Mouse (Mus musculus) lung, embryonic 15.5 days (tissue): ENCODE measurements at regions not wholly inside any gene's neighbourhood (a gene's known extent, or its start where the extent isn't known, plus 50 kb on each side); places are given as distances from the start of the nearest gene placed in this dataset.

Experiments
- ATAC-seq: fragments of 200-750 bp; cut with Nextera tagmentation; 2 replicates; pipeline ENCODE4 v1.8.0; 2017; ENCODE audit warnings: moderate number of reproducible peaks, borderline replicate concordance; ENCODE audit not compliant: low FRiP score, low TSS enrichment; ENCODE audit errors: extremely low read depth
- H3K27ac ChIP-seq: fragments of 300-500 bp; sonication (generic); 2 replicates; pipeline ENCODE4 v1.5.1; 2015; ENCODE audit warnings: moderate library complexity, mild to moderate bottlenecking, inconsistent platforms
- H3K27me3 ChIP-seq: fragments of 300-500 bp; sonication (generic); 2 replicates; pipeline ENCODE4 v1.6.1; 2015; ENCODE audit warnings: inconsistent platforms
- H3K36me3 ChIP-seq: fragments of 300-500 bp; sonication (generic); 2 replicates; pipeline ENCODE4 v1.6.1; 2015; ENCODE audit warnings: inconsistent platforms
- H3K4me1 ChIP-seq: fragments of 300-500 bp; sonication (generic); 2 replicates; pipeline ENCODE4 v1.6.1; 2015; ENCODE audit warnings: inconsistent platforms
- H3K4me2 ChIP-seq: fragments of 300-500 bp; sonication (generic); 2 replicates; pipeline ENCODE4 v1.6.1; 2015; ENCODE audit warnings: inconsistent platforms, mild to moderate bottlenecking, moderate library complexity
- H3K4me3 ChIP-seq: fragments of 300-500 bp; sonication (generic); 2 replicates; pipeline ENCODE4 v1.5.1; 2015; ENCODE audit warnings: mild to moderate bottlenecking, inconsistent platforms
- H3K9ac ChIP-seq: fragments of 300-500 bp; sonication (generic); 2 replicates; pipeline ENCODE4 v1.6.1; 2015; ENCODE audit warnings: inconsistent platforms
- H3K9me3 ChIP-seq: fragments of 300-500 bp; sonication (generic); 2 replicates; pipeline ENCODE4 v1.6.1; 2016; ENCODE audit warnings: inconsistent platforms
- WGBS: fragments of 180-500 bp; shearing (Covaris S2); methylation state at CpG from one replicate; pipeline ENCODE4 v1.1.7; 2015; 5-methylcytosine and 5-hydroxymethylcytosine counted together

DNA sequence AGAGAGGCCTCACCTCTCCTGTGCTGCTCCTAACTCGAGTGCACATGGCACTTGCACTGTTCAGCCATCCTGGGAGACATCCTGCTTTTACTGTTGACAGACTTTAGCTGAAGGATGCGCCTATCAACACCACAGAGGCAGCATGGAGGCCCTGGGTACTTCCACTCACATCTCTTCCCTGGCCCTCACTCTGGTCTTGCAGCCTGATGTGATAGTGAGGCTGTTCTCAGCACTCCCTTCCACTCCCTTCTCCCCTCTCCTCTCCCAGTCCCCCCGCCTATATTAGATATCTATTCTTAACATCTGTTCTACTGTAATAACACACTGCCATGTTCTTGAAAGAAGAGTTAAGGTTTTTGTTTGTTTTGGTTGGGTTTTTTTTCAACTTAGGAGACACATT, 50.2 kb upstream of the Bod1 start:
- no peak for ATAC-seq

DNA sequence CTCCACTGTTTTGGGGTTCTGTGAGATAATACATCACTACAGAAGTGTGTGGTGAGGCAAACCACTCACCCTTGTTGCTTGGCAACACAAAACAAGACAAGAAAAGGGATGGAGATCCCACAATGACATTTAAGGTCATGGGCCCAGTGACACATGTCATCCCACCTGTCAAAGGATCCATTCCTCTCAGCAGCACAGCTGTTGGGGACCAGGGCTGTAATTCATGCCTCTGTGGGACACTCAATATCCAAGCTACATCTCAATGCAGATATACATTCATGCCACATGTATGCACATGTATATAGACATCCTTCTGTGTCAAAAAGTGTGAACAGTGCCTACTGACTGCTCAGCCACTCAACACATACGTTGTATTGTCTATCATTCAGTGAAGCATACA, 52.8 kb upstream of the Bod1 start:
- Histone ChIP-seq H3K27ac (no peak overlapping the region), H3K4me1 (peaks cover 3% of the 10 kb centered on the region; the same call in 1 of the 2 replicates), H3K4me2 (no peak overlapping the region), H3K36me3 (no peaks in the 10 kb centered on the region), H3K9me3 (no peaks in the 10 kb centered on the region), H3K9ac (no peak overlapping the region), H3K27me3 (no peaks in the 10 kb centered on the region), H3K4me3 (no peak overlapping the region)
- WGBS = 76% methylated on average over 1 of the region's 1 CpGs
- no peak for ATAC-seq

More for the DNA sequence above, 50.2 kb upstream of the Bod1 start:
- 58% methylated on average over 3 of the region's 3 CpGs for WGBS
- no peak overlapping the region for H3K4me3 ChIP-seq
- H3K4me1 ChIP-seq = peaks cover under 1% of the 10 kb centered on the region; the same call in 1 of the 2 replicates
- H3K9ac ChIP-seq = no peak overlapping the region
- no peaks in the 10 kb centered on the region for H3K9me3 ChIP-seq
- H3K27ac ChIP-seq = no peak overlapping the region
- H3K36me3 ChIP-seq = no peaks in the 10 kb centered on the region
- no peaks in the 10 kb centered on the region for H3K27me3 ChIP-seq
- no peak overlapping the region for H3K4me2 ChIP-seq

DNA sequence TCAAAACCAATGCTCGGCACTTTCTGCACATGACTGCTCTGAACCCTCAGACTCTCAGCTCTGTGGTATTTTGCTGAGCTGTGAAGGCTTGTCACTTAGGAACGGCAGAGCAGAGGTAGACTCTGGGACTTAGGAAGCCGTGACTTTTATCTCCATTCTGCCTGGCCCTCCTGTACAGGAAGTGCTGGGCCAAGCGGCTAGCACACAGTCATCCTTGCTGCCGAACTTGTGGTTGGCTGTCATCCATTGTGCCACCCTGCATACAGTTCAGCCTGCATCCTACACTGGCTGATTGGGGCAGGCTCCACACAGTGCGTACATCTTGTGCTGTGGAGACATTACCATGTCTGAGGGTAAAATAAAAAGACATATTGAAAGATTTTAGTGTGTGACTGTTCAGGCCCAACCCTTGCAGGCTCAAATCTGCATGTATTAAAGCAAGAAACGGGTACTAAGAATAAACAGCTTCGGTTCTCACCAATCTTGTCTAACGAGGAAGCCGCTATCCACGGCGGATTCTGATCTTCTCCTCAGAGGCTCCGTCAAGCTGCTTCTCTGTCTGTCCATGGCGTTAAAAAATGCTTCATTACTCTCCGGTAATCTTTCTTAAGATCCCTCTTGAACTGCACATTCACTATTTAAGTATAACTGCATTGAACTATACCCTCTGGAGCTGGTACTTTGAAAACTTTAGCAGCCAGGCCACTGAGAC, 54.4 kb upstream of the Bod1 start:
- H3K4me3 ChIP-seq = no peak overlapping the region
- no peak for ATAC-seq
- H3K27me3 ChIP-seq = no peaks in the 10 kb centered on the region
- no peaks in the 10 kb centered on the region for H3K9me3 ChIP-seq
- H3K27ac ChIP-seq = no peak overlapping the region
- H3K36me3 ChIP-seq = no peaks in the 10 kb centered on the region
- no peak overlapping the region for H3K4me2 ChIP-seq
- H3K4me1 ChIP-seq = peaks cover 3% of the 10 kb centered on the region; the same call in 1 of the 2 replicates
- 73% methylated on average over 15 of the region's 15 CpGs for WGBS
- no peak overlapping the region for H3K9ac ChIP-seq

DNA sequence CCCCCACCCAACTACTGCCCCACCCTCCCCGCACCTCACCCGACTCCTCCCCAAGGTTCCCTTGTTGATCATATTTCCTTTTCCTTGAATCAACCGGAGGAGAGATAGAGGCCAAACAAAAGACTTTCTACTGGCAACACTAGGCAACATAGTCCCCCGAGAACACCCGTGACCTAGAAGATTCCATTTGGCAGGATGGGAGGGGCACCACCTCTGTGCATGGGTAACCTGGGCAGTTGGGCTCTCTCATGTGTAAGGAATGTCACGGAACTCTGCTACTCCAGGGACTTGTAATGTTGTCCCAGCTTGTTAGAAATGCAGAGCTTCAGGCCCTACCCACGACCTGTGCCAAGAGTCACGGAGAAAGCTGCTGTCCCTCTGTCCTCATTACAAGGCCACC, 55.6 kb upstream of the Bod1 start:
- H3K4me2 ChIP-seq = no peak overlapping the region
- no peaks in the 10 kb centered on the region for H3K36me3 ChIP-seq
- H3K27me3 ChIP-seq = no peaks in the 10 kb centered on the region
- ATAC-seq = peak; percentile 57; the same call in 1 of the 2 replicates
- H3K9ac ChIP-seq = no peak overlapping the region
- no peak overlapping the region for H3K4me3 ChIP-seq
- WGBS = 56% methylated on average over 8 of the region's 8 CpGs
- peaks cover 3% of the 10 kb centered on the region; the same call in 1 of the 2 replicates for H3K4me1 ChIP-seq
- no peaks in the 10 kb centered on the region for H3K9me3 ChIP-seq
- no peak overlapping the region for H3K27ac ChIP-seq

DNA sequence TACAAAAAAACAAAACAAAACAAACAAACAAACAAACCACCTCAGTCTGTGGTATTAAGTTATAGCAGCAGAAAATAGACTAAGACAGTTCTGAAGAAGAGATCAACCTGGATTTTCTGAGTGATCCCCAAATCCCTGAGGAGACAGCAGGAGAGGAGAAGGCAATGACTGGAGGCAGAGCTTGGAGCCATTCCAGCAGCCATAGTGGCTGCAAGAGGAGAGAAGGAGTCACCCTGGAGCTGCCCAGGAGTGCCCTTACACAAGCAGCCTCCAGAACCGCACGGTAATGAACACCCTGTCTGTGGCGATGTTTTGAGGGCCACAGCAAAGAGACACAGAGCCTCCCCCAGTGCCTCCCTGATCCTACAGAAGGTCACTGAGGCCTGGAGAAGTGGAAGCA, 58.0 kb upstream of the Bod1 start:
- ATAC-seq = no peak
- no peak overlapping the region for H3K9ac ChIP-seq

DNA sequence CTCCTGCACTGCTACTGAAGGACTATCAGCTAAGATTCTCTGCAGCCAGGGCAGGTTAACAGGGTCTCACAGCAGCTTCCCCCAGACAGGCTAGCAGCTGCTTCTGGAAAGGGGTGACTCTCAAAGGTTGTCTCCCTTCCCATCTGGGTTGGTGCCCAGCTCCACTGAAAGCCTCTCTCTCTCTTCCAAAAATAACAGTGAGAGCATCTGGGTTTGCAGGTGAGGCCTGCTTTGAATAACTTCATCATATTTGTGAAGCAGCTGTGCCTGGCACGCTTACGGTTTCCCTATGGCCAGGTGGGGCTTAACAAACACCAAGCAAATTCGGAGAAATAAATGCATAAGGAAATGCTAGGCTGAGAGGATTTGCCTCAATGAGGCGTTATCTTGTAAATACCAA, 58.5 kb upstream of the Bod1 start:
- H3K4me1 ChIP-seq = peaks cover 6% of the 10 kb centered on the region; the same call in 1 of the 2 replicates
- no peaks in the 10 kb centered on the region for H3K27me3 ChIP-seq
- no peak overlapping the region for H3K4me2 ChIP-seq
- no peak overlapping the region for H3K27ac ChIP-seq
- ATAC-seq = no peak
- WGBS = 72% methylated on average over 4 of the region's 4 CpGs
- H3K36me3 ChIP-seq = no peaks in the 10 kb centered on the region
- H3K9ac ChIP-seq = no peak overlapping the region
- no peak overlapping the region for H3K4me3 ChIP-seq
- H3K9me3 ChIP-seq = no peaks in the 10 kb centered on the region

More for the DNA sequence above, 58.0 kb upstream of the Bod1 start:
- H3K4me1 ChIP-seq = peaks cover 6% of the 10 kb centered on the region; the same call in 1 of the 2 replicates
- no peaks in the 10 kb centered on the region for H3K27me3 ChIP-seq
- H3K4me3 ChIP-seq = no peak overlapping the region
- 61% methylated on average over 3 of the region's 3 CpGs for WGBS
- H3K27ac ChIP-seq = no peak overlapping the region
- H3K9me3 ChIP-seq = no peaks in the 10 kb centered on the region
- H3K4me2 ChIP-seq = no peak overlapping the region
- H3K36me3 ChIP-seq = no peaks in the 10 kb centered on the region

DNA sequence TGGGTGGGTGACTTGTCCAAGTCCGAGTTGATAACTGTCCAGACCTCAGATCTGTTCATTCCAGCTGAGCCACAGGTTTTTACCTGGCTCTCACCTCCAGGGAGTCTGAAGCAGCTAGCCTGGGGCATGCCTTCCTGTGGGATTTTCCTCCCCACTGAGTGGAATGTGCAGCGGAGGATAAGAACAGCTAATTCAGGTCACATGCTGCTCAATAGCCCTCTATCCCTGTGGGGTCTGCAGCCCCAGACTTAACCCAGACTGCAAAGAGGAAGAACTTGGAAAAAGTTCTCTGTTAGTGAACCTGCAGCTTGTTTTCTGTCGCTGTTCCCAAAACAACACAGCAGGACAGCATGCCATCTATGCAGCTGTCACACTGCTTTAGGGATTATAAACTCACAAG, 59.0 kb upstream of the Bod1 start:
- Histone ChIP-seq H3K4me1 (peaks cover 6% of the 10 kb centered on the region; the same call in 1 of the 2 replicates), H3K9me3 (no peaks in the 10 kb centered on the region), H3K27me3 (no peaks in the 10 kb centered on the region), H3K4me3 (no peak overlapping the region), H3K9ac (no peak overlapping the region), H3K4me2 (no peak overlapping the region), H3K27ac (no peak overlapping the region), H3K36me3 (no peaks in the 10 kb centered on the region)
- WGBS = 32% methylated on average over 3 of the region's 3 CpGs
- ATAC-seq = no peak

DNA sequence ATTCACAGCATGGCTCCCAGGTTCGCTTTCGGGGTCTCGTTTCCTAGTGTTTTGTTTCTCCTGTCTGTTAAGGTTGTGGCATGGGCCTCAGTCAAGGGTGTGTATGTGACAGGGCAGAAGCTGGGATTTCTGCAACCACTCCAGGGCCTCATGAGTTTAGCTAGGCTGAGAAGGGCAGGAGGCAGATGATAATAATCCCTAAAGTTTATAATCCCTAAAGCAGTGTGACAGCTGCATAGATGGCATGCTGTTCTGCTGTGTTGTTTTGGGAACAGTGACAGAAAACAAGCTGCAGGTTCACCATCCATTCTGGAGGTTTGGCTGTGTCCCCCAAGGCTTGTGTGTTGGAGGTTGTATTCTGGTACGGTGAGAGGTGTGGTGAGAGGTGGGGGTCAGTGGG, 59.8 kb upstream of the Bod1 start:
- peaks cover 6% of the 10 kb centered on the region; the same call in 1 of the 2 replicates for H3K4me1 ChIP-seq
- H3K9me3 ChIP-seq = no peaks in the 10 kb centered on the region

DNA sequence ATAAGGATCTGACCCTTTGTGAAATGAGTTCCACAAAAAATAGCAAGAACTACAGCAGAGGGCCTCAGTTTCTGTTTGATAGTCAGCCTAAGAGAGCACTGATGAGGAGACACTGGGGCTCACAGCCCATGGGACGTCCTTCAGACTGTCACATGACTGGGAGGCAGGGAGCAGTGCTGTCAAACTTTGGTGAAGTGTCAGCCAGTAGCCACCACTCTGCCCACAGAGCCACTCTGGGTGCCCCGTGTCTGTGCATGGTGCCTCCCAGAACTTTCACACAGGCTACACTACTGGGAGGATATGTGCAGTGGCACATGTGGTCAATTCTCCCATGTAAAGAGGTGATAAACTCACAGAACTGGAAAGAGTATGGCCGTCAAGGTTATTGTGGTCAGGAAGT, 60.7 kb upstream of the Bod1 start:
- Histone ChIP-seq H3K9ac (no peak overlapping the region), H3K36me3 (no peaks in the 10 kb centered on the region), H3K4me3 (no peak overlapping the region), H3K4me1 (peaks cover 3% of the 10 kb centered on the region; the same call in 1 of the 2 replicates), H3K4me2 (no peak overlapping the region), H3K27me3 (no peaks in the 10 kb centered on the region), H3K9me3 (no peaks in the 10 kb centered on the region), H3K27ac (no peak overlapping the region)
- no peak for ATAC-seq
- WGBS = 65% methylated on average over 3 of the region's 3 CpGs

More for the DNA sequence above, 59.8 kb upstream of the Bod1 start:
- no peak for ATAC-seq
- H3K9ac ChIP-seq = no peak overlapping the region
- H3K4me2 ChIP-seq = no peak overlapping the region
- no peak overlapping the region for H3K27ac ChIP-seq
- no peaks in the 10 kb centered on the region for H3K36me3 ChIP-seq
- WGBS = 78% methylated on average over 4 of the region's 4 CpGs
- no peaks in the 10 kb centered on the region for H3K27me3 ChIP-seq
- H3K4me3 ChIP-seq = no peak overlapping the region

DNA sequence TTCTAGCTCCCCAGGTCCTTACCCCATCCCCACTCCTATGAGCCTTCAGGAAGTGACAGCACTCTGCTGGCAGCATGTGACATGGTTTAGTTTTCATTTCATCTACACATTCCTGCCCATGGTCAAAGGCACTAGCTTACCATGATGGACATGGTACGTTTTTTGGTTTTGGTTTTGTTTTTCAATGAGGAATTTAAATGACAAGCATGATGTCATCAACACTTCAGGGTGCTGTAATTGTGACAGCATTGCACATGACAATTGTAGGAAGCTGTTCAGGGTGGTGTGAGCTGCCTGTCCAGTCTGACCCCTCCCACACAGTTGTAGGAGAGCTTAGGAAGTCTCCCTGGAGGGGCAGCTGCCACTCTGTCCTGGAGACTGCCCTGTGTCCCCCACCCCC, 61.3 kb upstream of the Bod1 start:
- 41% methylated on average over 1 of the region's 1 CpGs for WGBS
- Histone ChIP-seq H3K4me1 (peaks cover 7% of the 10 kb centered on the region; the same call in 1 of the 2 replicates), H3K9ac (no peak overlapping the region), H3K4me2 (no peak overlapping the region), H3K27me3 (no peaks in the 10 kb centered on the region), H3K36me3 (no peaks in the 10 kb centered on the region), H3K4me3 (no peak overlapping the region), H3K27ac (no peak overlapping the region), H3K9me3 (no peaks in the 10 kb centered on the region)
- ATAC-seq = peak; percentile 40; the same call in 1 of the 2 replicates

DNA sequence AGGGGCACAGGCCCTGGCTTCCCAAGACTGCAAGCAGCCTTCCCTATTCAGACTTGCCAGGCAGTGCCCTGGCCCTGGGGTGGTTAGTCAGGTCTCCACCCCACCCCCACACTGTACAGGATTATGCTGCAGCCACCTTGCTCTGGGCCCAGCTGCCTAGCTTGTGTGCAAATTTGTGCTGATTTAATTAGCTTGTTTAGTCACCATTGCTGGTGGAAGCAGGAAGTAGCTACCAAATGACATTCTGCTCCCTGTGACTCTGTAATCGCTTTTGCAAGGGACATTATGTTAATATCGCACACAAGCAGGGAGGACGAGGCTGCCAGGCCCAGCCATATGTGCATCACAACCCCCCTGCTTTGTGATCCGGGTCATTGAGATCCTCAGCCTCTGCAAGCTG, 62.4 kb upstream of the Bod1 start:
- ATAC-seq = no peak
- H3K27me3 ChIP-seq = no peaks in the 10 kb centered on the region
- no peak overlapping the region for H3K27ac ChIP-seq
- H3K4me3 ChIP-seq = no peak overlapping the region
- no peak overlapping the region for H3K4me2 ChIP-seq
- 59% methylated on average over 4 of the region's 4 CpGs for WGBS
- no peaks in the 10 kb centered on the region for H3K9me3 ChIP-seq
- no peaks in the 10 kb centered on the region for H3K36me3 ChIP-seq
- H3K9ac ChIP-seq = no peak overlapping the region
- peaks cover 11% of the 10 kb centered on the region; the same call in 1 of the 2 replicates for H3K4me1 ChIP-seq

DNA sequence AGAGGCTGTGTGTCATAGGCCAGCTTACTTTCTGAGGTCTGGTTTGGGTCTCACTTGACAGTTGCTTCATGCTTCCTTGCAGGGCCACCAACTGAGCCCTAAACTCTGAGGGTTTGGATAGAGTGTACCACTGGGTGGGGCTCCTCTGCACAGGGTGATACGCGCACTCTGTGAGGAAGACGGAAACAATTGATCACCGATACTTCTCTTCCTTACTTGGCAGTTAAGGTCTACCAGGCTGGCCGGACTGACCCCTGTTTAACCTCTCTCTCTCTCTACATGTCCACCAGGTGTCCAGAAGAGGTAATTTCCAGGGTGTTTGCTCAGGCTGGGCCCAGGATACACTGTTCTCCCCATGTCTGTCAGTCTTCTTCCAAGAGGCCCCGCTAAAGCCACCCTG, 63.6 kb upstream of the Bod1 start:
- Histone ChIP-seq H3K9me3 (no peaks in the 10 kb centered on the region), H3K4me3 (no peak overlapping the region), H3K4me1 (peaks cover 11% of the 10 kb centered on the region; the same call in 1 of the 2 replicates), H3K36me3 (no peaks in the 10 kb centered on the region), H3K27ac (no peak overlapping the region), H3K4me2 (no peak overlapping the region), H3K27me3 (no peaks in the 10 kb centered on the region), H3K9ac (no peak overlapping the region)
- WGBS = 90% methylated on average over 6 of the region's 6 CpGs
- ATAC-seq = no peak
